Mouse (Mus musculus): ENCODE results near the gene Camk2n1. TPM values are rescaled to one million over a fixed set of nuclear protein-coding genes. Genes with fewer than 3 reads are reported as not detected.
A peak's percentile ranks its signal among the peaks of the same experiment; 100 is the strongest.
"Not testable (repeated sequence)": the region's sequence is repeated elsewhere in the genome, so short reads cannot be mapped to it uniquely, and the experiment has no call there.

Camk2n1 gene
- polyA plus RNA-seq, 1 experiment from 2014 or later, result 17.2 TPM

DNA sequence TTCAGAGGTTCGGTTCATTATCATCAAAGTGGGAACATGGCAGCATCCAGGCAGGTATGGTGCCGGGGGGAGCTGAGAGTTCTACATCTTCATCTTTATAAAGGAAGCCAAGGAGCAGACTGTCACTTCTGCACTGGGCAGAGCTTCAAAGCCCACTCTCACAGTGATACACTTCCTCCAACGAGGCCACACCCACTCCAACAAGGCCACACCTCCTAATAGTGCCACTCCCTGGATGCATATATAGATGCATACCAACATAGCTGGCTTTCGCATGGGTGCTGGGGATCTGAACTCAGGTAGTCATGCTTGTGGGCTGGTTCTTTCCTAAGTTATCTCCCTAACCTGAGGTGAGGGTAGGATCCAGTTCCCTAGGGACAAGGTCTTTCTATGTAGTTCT is 36.2 kb upstream of the Camk2n1 start:
- Histone ChIP-seq H3K27me3 (ENCODE audit: control insufficient read depth, insufficient read depth, low read length) (no peaks in the 10 kb centered on the region), H3K36me3 (replicated peaks; ENCODE audit: control insufficient read depth, insufficient read depth) (no peaks in the 10 kb centered on the region), H3K27ac (no peak overlapping the region), H3K9me3 (ENCODE audit: control insufficient read depth, low read length) (no peaks in the 10 kb centered on the region), H3K4me3 (replicated peaks; ENCODE audit: low read length) (no peak overlapping the region), H3K4me1 (replicated peaks; ENCODE audit: control insufficient read depth, insufficient read depth, low read length) (peaks cover 3% of the 10 kb centered on the region; the same call in 1 of the 2 replicates), H3K9ac (no peak overlapping the region), H3K4me2 (replicated peaks) (no peak overlapping the region)
- 83% methylated on average over 4 of the region's 4 CpGs for WGBS
- ATAC-seq (ENCODE audit: low FRiP score) (no peak), DNase-seq (ENCODE audit: low spot score) (no peak)

DNA sequence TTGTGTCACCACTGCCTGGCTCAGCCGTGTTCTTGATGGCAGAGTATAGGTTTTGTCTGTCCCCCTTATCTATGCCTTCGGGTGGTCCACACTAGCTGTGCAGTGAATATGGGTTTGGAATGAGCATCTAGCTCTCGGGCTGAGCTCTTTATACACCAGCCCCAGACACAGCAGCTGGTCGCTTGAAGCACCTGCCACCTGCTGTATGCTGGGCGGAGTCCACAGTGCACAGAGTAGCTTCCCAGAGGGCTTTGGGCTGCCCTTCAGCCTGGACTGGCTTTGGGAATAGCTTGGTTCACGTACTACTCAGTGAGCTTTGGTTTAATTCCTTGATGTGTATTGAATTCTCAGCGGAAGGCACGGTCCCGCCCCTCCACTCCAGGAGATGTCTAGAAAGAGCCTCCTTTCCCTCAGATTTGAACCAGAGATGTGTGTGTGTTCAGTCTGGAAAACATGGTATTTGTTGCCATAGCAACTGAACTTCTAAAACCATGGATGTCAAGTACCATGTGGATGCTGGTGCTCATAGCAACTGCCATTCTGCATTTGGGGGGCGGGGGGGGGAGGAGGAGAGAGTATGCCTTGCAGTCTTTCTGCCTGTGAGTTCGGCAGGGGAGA is 35.7 kb upstream of the Camk2n1 start:
- DNase-seq (ENCODE audit: low spot score) (no peak), ATAC-seq (ENCODE audit: low FRiP score) (no peak)
- Histone ChIP-seq H3K36me3 (replicated peaks; ENCODE audit: control insufficient read depth, insufficient read depth) (no peaks in the 10 kb centered on the region), H3K27me3 (ENCODE audit: control insufficient read depth, insufficient read depth, low read length) (no peaks in the 10 kb centered on the region), H3K4me2 (replicated peaks) (no peak overlapping the region), H3K9me3 (ENCODE audit: control insufficient read depth, low read length) (no peaks in the 10 kb centered on the region), H3K4me1 (replicated peaks; ENCODE audit: control insufficient read depth, insufficient read depth, low read length) (peaks cover 3% of the 10 kb centered on the region; the same call in 1 of the 2 replicates), H3K27ac (no peak overlapping the region), H3K9ac (no peak overlapping the region), H3K4me3 (replicated peaks; ENCODE audit: low read length) (no peak overlapping the region)
- 68% methylated on average over 11 of the region's 11 CpGs for WGBS

DNA sequence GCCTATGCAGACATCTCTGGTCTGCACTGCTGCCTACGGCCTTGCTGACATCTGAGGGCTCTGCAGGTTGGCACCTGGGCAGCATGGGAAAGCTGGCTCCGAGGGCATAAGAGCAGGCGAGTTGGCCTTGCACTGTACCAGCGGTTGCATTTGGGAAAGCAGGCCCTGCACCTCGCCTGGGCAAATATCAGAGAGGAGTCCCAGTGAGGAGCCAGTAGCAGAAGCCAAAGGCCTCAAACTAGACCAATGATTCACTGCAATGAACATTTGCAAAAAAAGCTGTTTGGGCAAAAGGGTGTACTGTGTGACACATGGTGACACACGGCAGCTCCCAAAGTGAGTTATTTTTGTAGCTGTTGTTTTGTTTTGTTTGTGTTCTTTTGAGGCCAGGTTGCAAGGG is 29.1 kb upstream of the Camk2n1 start:
- no peak overlapping the region for H3K4me2 ChIP-seq (replicated peaks)
- no peaks in the 10 kb centered on the region for H3K4me1 ChIP-seq (replicated peaks; ENCODE audit: control insufficient read depth, insufficient read depth, low read length)
- H3K9ac ChIP-seq, result no peak overlapping the region
- no peaks in the 10 kb centered on the region for H3K36me3 ChIP-seq (replicated peaks; ENCODE audit: control insufficient read depth, insufficient read depth)
- 80% methylated on average over 6 of the region's 6 CpGs for WGBS
- no peak for DNase-seq (ENCODE audit: low spot score)
- H3K27me3 ChIP-seq (ENCODE audit: control insufficient read depth, insufficient read depth, low read length), result 0 out of 2 replicates have a peak, but pooled peaks cover 4% of the 10 kb centered on the region
- H3K27ac ChIP-seq, result no peak overlapping the region
- no peak overlapping the region for H3K4me3 ChIP-seq (replicated peaks; ENCODE audit: low read length)
- no peaks in the 10 kb centered on the region for H3K9me3 ChIP-seq (ENCODE audit: control insufficient read depth, low read length)
- no peak for ATAC-seq (ENCODE audit: low FRiP score)

DNA sequence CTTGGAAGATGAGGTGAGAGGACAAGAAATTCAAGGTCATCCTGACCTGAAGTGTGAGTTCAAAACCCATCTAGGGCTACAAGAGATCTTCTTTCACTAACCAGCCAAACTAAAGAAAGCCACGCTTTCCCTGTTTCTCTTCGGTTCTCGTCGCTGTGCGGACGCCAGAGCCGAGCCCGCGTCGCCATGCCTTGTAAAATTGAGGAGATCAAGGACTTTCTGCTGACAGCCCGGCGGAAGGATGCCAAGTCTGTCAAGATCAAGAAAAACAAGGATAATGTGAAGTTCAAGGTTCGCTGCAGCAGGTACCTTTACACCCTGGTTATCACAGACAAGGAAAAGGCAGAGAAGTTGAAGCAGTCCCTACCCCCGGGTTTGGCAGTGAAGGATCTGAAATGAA is 28.5 kb upstream of the Camk2n1 start:
- not testable (repeated sequence) for H3K27me3 ChIP-seq (ENCODE audit: control insufficient read depth, insufficient read depth, low read length); H3K4me3 ChIP-seq (replicated peaks; ENCODE audit: low read length); H3K36me3 ChIP-seq (replicated peaks; ENCODE audit: control insufficient read depth, insufficient read depth); ATAC-seq (ENCODE audit: low FRiP score); H3K4me1 ChIP-seq (replicated peaks; ENCODE audit: control insufficient read depth, insufficient read depth, low read length); H3K27ac ChIP-seq; H3K9ac ChIP-seq; DNase-seq (ENCODE audit: low spot score); H3K9me3 ChIP-seq (ENCODE audit: control insufficient read depth, low read length); H3K4me2 ChIP-seq (replicated peaks)
- WGBS, result 91% methylated on average over 14 of the region's 14 CpGs

DNA sequence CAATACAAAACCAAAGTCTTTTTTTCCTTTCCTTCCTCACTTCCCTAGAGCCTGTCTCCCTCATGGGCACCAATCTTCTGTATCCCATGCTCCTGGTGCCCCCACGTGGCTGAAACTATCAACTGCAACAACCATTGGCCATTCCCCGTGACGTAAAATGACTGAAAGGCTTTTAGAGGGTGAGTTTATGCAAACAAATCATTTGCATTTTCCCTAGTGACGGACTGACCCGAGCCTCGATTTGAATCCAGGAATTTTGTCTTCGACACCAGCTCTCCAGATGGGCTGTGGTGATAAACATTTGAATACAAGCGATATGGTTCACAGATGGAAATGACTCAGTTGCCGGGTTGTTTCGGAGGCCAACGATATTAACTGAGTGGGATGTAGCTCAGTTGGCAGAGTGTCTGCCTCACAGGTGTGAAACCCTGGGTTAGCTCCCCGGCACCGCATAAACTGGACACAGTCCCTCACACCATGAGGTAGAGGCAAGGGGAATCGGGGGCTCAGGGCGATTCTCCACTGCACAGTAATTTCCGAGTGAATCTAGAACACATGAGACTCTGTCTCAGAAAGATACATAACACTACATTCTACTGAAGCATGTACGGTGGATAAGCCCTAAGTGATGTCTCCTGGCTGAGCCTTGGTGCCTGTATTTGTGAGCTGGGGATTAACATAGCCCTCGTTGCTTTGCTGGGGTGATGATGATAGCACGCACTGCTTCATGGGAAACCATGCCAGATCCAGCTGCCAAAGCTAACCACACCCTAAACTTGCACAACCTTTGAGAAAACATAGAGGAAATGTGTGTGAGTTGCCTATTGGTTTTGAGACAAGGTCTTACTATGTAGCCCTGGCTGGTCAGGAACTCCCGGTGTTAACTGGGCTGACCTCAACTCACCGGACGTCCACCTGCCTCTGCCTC is 27.1 kb upstream of the Camk2n1 start:
- Histone ChIP-seq H3K4me1 (replicated peaks; ENCODE audit: control insufficient read depth, insufficient read depth, low read length) (no peaks in the 10 kb centered on the region), H3K9ac (peak overlapping the region; percentile 34; the same call in 1 of the 2 replicates), H3K4me3 (replicated peaks; ENCODE audit: low read length) (no peak overlapping the region), H3K4me2 (replicated peaks) (peak overlapping the region; percentile 32; the same call in 1 of the 2 replicates), H3K36me3 (replicated peaks; ENCODE audit: control insufficient read depth, insufficient read depth) (no peaks in the 10 kb centered on the region), H3K27me3 (ENCODE audit: control insufficient read depth, insufficient read depth, low read length) (0 out of 2 replicates have a peak, but pooled peaks cover 4% of the 10 kb centered on the region), H3K27ac (no peak overlapping the region), H3K9me3 (ENCODE audit: control insufficient read depth, low read length) (no peaks in the 10 kb centered on the region)
- WGBS, result 41% methylated on average over 22 of the region's 22 CpGs
- ATAC-seq (ENCODE audit: low FRiP score) (no peak), DNase-seq (ENCODE audit: low spot score) (peak; percentile 88)

DNA sequence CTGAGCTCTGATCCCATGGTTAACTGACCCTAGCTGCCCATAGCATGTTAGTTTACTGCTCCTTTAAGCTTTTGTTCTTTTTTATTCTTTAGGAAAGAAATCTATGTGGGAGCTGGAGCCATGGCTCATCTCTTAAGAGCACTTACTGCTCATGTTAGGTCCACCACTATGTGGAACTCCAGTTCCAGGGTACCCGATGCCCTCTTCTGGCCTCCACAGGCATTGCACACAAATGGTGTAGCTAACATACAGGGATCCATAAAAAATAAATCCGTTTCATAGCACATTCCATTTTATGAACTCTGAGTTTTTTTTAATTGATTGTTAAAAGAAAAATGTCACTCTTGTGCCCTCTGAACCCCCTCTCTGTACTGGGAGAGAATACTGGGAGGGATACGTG is 24.3 kb upstream of the Camk2n1 start:
- Histone ChIP-seq H3K27me3 (ENCODE audit: control insufficient read depth, insufficient read depth, low read length) (peaks cover 9% of the 10 kb centered on the region; the same call in 1 of the 2 replicates), H3K27ac (no peak overlapping the region), H3K36me3 (replicated peaks; ENCODE audit: control insufficient read depth, insufficient read depth) (no peaks in the 10 kb centered on the region), H3K4me3 (replicated peaks; ENCODE audit: low read length) (no peak overlapping the region), H3K9ac (no peak overlapping the region), H3K4me1 (replicated peaks; ENCODE audit: control insufficient read depth, insufficient read depth, low read length) (no peaks in the 10 kb centered on the region), H3K4me2 (replicated peaks) (no peak overlapping the region), H3K9me3 (ENCODE audit: control insufficient read depth, low read length) (no peaks in the 10 kb centered on the region)
- no peak for ATAC-seq (ENCODE audit: low FRiP score)
- 41% methylated on average over 3 of the region's 3 CpGs for WGBS
- peak; percentile 62 for DNase-seq (ENCODE audit: low spot score)

DNA sequence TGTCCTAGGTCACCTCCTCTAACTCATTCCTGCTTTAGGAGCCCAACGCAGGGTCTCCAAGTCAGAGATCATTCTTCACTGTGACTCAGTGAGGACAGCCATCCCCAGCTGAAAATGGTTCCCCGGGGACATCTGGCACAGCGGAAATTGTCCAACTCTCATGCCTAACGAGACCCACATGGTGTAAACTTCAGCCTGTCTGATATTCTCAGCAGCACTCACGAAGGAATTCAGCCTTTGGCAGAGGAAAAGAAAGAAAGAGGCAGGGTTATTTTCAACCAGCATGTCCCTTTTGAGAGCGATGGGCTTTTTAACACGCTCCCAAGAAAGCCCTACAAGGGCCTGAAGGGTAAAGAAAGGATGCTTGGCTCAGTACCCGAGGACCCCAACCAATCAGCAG is 22.8 kb upstream of the Camk2n1 start:
- WGBS, result 59% methylated on average over 8 of the region's 8 CpGs
- H3K4me2 ChIP-seq (replicated peaks), result no peak overlapping the region
- H3K4me3 ChIP-seq (replicated peaks; ENCODE audit: low read length), result no peak overlapping the region
- ATAC-seq (ENCODE audit: low FRiP score) (no peak), DNase-seq (ENCODE audit: low spot score) (no peak)
- H3K9ac ChIP-seq, result no peak overlapping the region
- no peak overlapping the region for H3K27ac ChIP-seq
- H3K27me3 ChIP-seq (ENCODE audit: control insufficient read depth, insufficient read depth, low read length), result peaks cover 9% of the 10 kb centered on the region; the same call in 1 of the 2 replicates
- H3K9me3 ChIP-seq (ENCODE audit: control insufficient read depth, low read length), result no peaks in the 10 kb centered on the region
- 0 out of 2 replicates have a peak, but pooled peaks cover 2% of the 10 kb centered on the region for H3K36me3 ChIP-seq (replicated peaks; ENCODE audit: control insufficient read depth, insufficient read depth)
- H3K4me1 ChIP-seq (replicated peaks; ENCODE audit: control insufficient read depth, insufficient read depth, low read length), result peaks cover 10% of the 10 kb centered on the region

DNA sequence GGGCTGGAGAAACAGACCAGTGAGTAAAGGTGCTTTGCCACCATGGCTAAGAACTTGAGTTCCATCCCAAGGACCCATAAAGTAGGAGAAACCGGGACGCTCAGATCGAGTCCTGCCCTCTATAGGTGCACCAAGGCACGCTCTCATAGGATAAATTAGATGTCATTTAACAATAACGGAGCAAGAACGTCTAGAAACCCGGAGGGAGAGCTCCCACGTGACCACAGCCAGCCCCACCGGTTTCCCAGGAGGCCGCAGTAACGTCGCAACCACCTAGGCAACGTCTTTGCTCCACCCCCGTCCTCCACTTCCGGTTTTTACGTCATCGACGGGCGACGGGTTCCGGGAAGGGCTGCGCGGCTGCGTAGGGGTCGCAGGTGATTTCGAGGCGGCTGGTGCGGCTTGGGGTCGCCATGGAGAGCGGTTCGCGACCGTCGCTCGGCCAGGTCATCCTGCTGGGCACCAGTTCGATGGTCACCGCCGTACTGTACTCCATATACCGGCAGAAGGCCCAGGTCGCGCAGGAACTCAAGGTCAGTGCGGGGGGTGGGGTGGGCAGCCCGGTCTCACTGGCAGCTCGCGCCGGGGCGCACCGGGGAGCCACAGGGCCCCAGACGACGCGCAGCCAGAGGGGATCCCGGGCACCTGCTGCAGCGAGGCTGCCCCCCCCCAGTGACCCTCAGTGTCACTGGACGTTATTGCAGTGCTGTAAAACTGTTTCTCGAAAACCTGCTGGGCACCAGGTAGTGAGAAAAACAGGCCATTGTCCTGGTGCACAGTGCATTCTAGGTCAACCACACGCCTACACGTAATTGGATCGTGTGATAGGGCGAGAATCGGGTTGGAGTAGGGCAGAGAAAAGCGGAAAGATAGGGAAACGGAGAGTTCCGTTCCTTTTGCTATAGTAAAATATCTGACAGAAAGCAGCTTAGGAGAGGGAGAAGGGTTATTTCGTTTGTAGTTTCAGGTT is 19.5 kb upstream of the Camk2n1 start, which contains the start of gene Mul1:
Gene Mul1 (plus strand): TSS at position 325 of the 970 bp plus-strand sequence.
- Histone ChIP-seq H3K4me3 (replicated peaks; ENCODE audit: low read length) (peak within 1 kb of the TSS; percentile 90), H3K36me3 (replicated peaks; ENCODE audit: control insufficient read depth, insufficient read depth) (peaks cover 34% of the 10 kb centered on the region), H3K4me2 (replicated peaks) (peak within 1 kb of the TSS; percentile 76), H3K4me1 (replicated peaks; ENCODE audit: control insufficient read depth, insufficient read depth, low read length) (peaks cover 10% of the 10 kb centered on the region), H3K9me3 (ENCODE audit: control insufficient read depth, low read length) (no peaks in the 10 kb centered on the region), H3K27ac (peak within 1 kb of the TSS; percentile 80), H3K27me3 (ENCODE audit: control insufficient read depth, insufficient read depth, low read length) (peaks cover 5% of the 10 kb centered on the region; the same call in 1 of the 2 replicates), H3K9ac (peak within 1 kb of the TSS; percentile 91)
- WGBS, result 1% methylated on average over 64 of the region's 64 CpGs
- ATAC-seq (ENCODE audit: low FRiP score) (peak; percentile 94), DNase-seq (ENCODE audit: low spot score) (peak; percentile 98)

Measured in hindbrain, embryonic 14.5 days (tissue).